Mouse (Mus musculus) liver, embryonic 11.5 days (tissue): Measurements from ENCODE around the gene Gm4301. TPM values are rescaled to one million over a fixed set of nuclear protein-coding genes. Genes with fewer than 3 reads are reported as not detected.
"Not testable (repeated sequence)": the region's sequence is repeated elsewhere in the genome, so short reads cannot be mapped to it uniquely, and the experiment has no call there.

ENCODE experiments used
- ATAC-seq: fragments of 200-750 bp; cut with Nextera tagmentation; replicated peaks from 2 replicates; pipeline ENCODE4 v1.8.0; 2017; ENCODE audit warnings: moderate number of reproducible peaks, mild to moderate bottlenecking, moderate TSS enrichment, moderate library complexity; ENCODE audit not compliant: low FRiP score
- DNase-seq: peaks from one replicate; pipeline ENCODE4 v3.0.0-alpha.2; 2017; ENCODE audit warnings: low spot score
- H3K27ac ChIP-seq: fragments of 300-500 bp; sonication (generic); 2 replicates; pipeline ENCODE4 v1.5.1; 2014; ENCODE audit warnings: mild to moderate bottlenecking, low read depth, low read length, control low read depth
- H3K27me3 ChIP-seq: fragments of 300-500 bp; sonication (generic); replicated peaks from 2 replicates; pipeline ENCODE4 v1.6.1; 2014; ENCODE audit warnings: low read length, mixed read lengths; ENCODE audit not compliant: control insufficient read depth, insufficient read depth
- H3K36me3 ChIP-seq: fragments of 300-500 bp; sonication (generic); 2 replicates; pipeline ENCODE4 v1.6.1; 2014; ENCODE audit warnings: mild to moderate bottlenecking, low read length, moderate library complexity, mixed read lengths; ENCODE audit not compliant: control insufficient read depth, insufficient read depth
- H3K4me1 ChIP-seq: fragments of 300-500 bp; sonication (generic); replicated peaks from 2 replicates; pipeline ENCODE4 v1.6.1; 2014; ENCODE audit warnings: low read length, mixed read lengths; ENCODE audit not compliant: control insufficient read depth, insufficient read depth
- H3K4me2 ChIP-seq: fragments of 300-500 bp; sonication (generic); 2 replicates; pipeline ENCODE4 v1.6.1; 2014; ENCODE audit warnings: mild to moderate bottlenecking, control low read depth, moderate library complexity
- H3K4me3 ChIP-seq: fragments of 300-500 bp; sonication (generic); 2 replicates; pipeline ENCODE4 v1.5.1; 2014; ENCODE audit warnings: low read depth, low read length, control low read depth
- H3K9ac ChIP-seq: fragments of 300-500 bp; sonication (generic); 2 replicates; pipeline ENCODE4 v1.6.1; 2014; ENCODE audit warnings: low read depth, low read length, control low read depth
- H3K9me3 ChIP-seq: fragments of 300-500 bp; sonication (generic); 2 replicates; pipeline ENCODE4 v1.6.1; 2016; ENCODE audit warnings: low read length, inconsistent platforms, mixed read lengths; ENCODE audit not compliant: control insufficient read depth
- WGBS: fragments of 180-500 bp; shearing (Covaris S2); extraction: QIAGEN DNeasy Blood & Tissue Kit; methylation state at CpG from one replicate; pipeline ENCODE4 v1.1.7; 2014; 5-methylcytosine and 5-hydroxymethylcytosine counted together
- polyA plus RNA-seq: library from polyadenylated mRNA; unstranded; fragments of >200 nt; fragmentation: Nextera tagmentation; extraction: Ambion mirVana; gene quantifications from 2 replicates; pipeline ENCODE4 v1.2.1, GENCODE M21; 2014

Gm4301 gene
- polyA plus RNA-seq: not detected in 2 replicates

DNA sequence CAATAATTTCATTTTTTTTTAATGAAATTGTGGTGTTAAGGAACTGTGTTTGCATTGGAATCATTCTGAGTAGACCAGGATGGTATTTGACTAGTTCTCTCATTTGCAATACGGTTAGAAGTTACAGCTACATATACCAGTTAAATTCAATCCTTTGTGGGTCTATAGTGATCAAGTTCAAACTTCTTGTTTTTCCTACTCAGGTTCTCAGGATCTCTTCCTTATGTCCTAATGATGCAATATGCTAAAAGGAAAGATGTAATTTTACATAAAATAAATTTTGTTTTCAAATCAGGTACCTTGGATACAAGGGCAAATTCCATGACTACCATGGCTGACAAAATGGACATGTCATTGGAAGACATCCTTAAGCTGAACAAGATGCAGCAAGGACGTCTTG is at the start of gene Gm4301:
Gene Gm4301, plus strand, starts transcription at position 301 of the 400 bp plus-strand sequence.
- ATAC-seq, H3K9me3 ChIP-seq, H3K4me2 ChIP-seq, H3K9ac ChIP-seq, H3K36me3 ChIP-seq, H3K27ac ChIP-seq, H3K4me1 ChIP-seq, H3K4me3 ChIP-seq, DNase-seq, H3K27me3 ChIP-seq: not testable (repeated sequence)
- no CpG with 5 or more reads among the region's 2 CpGs for WGBS

- Histone ChIP-seq H3K4me1 (no peaks in the 10 kb centered on the region), H3K36me3 (no peaks in the 10 kb centered on the region), H3K4me2 (no peak overlapping the region), H3K4me3 (no peak overlapping the region), H3K9me3 (no peaks in the 10 kb centered on the region), H3K9ac (no peak overlapping the region), H3K27ac (no peak overlapping the region), H3K27me3 (no peaks in the 10 kb centered on the region)
- ATAC-seq: no peak
- DNase-seq: no peak
- 72% methylated on average over 2 of the region's 2 CpGs for WGBS
Measured at GRCm38 (mm10) chr10:100296105-100296504, 39.4 kb upstream of the Gm4301 start.

- not testable (repeated sequence) for H3K4me2 ChIP-seq, H3K9me3 ChIP-seq, H3K27ac ChIP-seq, H3K4me3 ChIP-seq, H3K4me1 ChIP-seq, DNase-seq, H3K27me3 ChIP-seq, H3K9ac ChIP-seq, ATAC-seq, H3K36me3 ChIP-seq
Measured at GRCm38 (mm10) chr10:100300106-100300505, 35.4 kb upstream of the Gm4301 start.

DNA sequence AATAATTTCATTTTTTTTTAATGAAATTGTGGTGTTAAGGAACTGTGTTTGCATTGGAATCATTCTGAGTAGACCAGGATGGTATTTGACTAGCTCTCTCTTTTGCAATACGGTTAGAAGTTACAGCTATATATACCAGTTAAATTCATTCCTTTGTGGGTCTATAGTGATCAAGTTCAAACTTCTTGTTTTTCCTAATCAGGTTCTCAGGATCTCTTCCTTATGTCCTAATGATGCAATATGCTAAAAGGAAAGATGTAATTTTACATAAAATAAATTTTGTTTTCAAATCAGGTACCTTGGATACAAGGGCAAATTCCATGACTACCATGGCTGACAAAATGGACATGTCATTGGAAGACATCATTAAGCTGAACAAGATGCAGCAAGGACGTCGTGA is 5.1 kb downstream of the Gm4301 start, which contains the start of gene Gm4302:
Gene Gm4302, plus strand, starts transcription at position 301 of the 400 bp plus-strand sequence.
- not testable (repeated sequence) for H3K36me3 ChIP-seq, H3K9ac ChIP-seq, H3K27me3 ChIP-seq, H3K4me1 ChIP-seq, H3K4me3 ChIP-seq, H3K9me3 ChIP-seq, H3K4me2 ChIP-seq, H3K27ac ChIP-seq, DNase-seq, ATAC-seq
- no CpG with 5 or more reads among the region's 3 CpGs for WGBS

DNA sequence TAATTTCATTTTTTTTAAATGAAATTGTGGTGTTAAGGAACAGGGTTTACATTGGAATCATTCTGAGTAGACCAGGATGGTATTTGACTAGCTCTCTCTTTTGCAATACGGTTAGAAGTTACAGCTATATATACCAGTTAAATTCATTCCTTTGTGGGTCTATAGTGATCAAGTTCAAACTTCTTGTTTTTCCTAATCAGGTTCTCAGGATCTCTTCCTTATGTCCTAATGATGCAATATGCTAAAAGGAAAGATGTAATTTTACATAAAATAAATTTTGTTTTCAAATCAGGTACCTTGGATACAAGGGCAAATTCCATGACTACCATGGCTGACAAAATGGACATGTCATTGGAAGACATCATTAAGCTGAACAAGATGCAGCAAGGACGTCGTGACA is 10.2 kb downstream of the Gm4301 start, which contains the start of gene Gm4303:
Gene Gm4303, plus strand, starts transcription at position 301 of the 400 bp plus-strand sequence.
- H3K4me2 ChIP-seq, ATAC-seq, H3K9me3 ChIP-seq, H3K36me3 ChIP-seq, H3K27ac ChIP-seq, H3K4me1 ChIP-seq, H3K9ac ChIP-seq, H3K27me3 ChIP-seq, DNase-seq, H3K4me3 ChIP-seq: not testable (repeated sequence)
- no CpG with 5 or more reads among the region's 3 CpGs for WGBS

GRCm38 (mm10) chr10:100350793-100351192 is 15.3 kb downstream of the Gm4301 start, which contains the start of gene Gm4305:
Gm4305 (plus strand) TSS chr10:100351093.
- not testable (repeated sequence) for DNase-seq, H3K36me3 ChIP-seq, ATAC-seq, H3K27me3 ChIP-seq, H3K9ac ChIP-seq, H3K4me2 ChIP-seq, H3K4me3 ChIP-seq, H3K27ac ChIP-seq, H3K9me3 ChIP-seq, H3K4me1 ChIP-seq
- no CpG with 5 or more reads among the region's 3 CpGs for WGBS

- ATAC-seq, H3K27me3 ChIP-seq, H3K4me3 ChIP-seq, H3K4me1 ChIP-seq, H3K9me3 ChIP-seq, H3K9ac ChIP-seq, H3K27ac ChIP-seq, H3K36me3 ChIP-seq, H3K4me2 ChIP-seq, DNase-seq: not testable (repeated sequence)
- WGBS: 25% methylated on average over 1 of the region's 2 CpGs
Measured at GRCm38 (mm10) chr10:100356841-100357240, 21.4 kb downstream of the Gm4301 start.

DNA sequence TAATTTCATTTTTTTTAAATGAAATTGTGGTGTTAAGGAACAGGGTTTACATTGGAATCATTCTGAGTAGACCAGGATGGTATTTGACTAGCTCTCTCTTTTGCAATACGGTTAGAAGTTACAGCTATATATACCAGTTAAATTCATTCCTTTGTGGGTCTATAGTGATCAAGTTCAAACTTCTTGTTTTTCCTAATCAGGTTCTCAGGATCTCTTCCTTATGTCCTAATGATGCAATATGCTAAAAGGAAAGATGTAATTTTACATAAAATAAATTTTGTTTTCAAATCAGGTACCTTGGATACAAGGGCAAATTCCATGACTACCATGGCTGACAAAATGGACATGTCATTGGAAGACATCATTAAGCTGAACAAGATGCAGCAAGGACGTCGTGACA is 25.6 kb downstream of the Gm4301 start, which contains the start of gene Gm4307:
Gene Gm4307, plus strand, starts transcription at position 301 of the 400 bp plus-strand sequence.
- no CpG with 5 or more reads among the region's 3 CpGs for WGBS
- H3K27ac ChIP-seq, H3K4me2 ChIP-seq, H3K9ac ChIP-seq, H3K4me1 ChIP-seq, H3K4me3 ChIP-seq, H3K36me3 ChIP-seq, ATAC-seq, DNase-seq, H3K27me3 ChIP-seq, H3K9me3 ChIP-seq: not testable (repeated sequence)

DNA sequence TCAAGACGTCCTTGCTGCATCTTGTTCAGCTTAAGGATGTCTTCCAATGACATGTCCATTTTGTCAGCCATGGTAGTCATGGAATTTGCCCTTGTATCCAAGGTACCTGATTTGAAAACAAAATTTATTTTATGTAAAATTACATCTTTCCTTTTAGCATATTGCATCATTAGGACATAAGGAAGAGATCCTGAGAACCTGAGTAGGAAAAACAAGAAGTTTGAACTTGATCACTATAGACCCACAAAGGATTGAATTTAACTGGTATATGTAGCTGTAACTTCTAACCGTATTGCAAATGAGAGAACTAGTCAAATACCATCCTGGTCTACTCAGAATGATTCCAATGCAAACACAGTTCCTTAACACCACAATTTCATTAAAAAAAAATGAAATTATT is 47.0 kb downstream of the Gm4301 start, which contains the start of gene Gm4312:
Gene Gm4312, minus strand, starts transcription at position 101 of the 400 bp plus-strand sequence.
- not testable (repeated sequence) for H3K27me3 ChIP-seq, H3K9ac ChIP-seq, DNase-seq, H3K9me3 ChIP-seq, H3K4me1 ChIP-seq, H3K4me2 ChIP-seq, H3K27ac ChIP-seq, H3K4me3 ChIP-seq, ATAC-seq, H3K36me3 ChIP-seq
- no CpG with 5 or more reads among the region's 2 CpGs for WGBS
